Mouse (Mus musculus): ENCODE results near the gene Gm3532. TPM values are rescaled to one million over a fixed set of nuclear protein-coding genes. Genes with fewer than 3 reads are reported as not detected.

Gene Gm3532
- not detected in 2 replicates for polyA plus RNA-seq (2012; rRNA removed; ENCODE audit: low replicate concordance)

DNA sequence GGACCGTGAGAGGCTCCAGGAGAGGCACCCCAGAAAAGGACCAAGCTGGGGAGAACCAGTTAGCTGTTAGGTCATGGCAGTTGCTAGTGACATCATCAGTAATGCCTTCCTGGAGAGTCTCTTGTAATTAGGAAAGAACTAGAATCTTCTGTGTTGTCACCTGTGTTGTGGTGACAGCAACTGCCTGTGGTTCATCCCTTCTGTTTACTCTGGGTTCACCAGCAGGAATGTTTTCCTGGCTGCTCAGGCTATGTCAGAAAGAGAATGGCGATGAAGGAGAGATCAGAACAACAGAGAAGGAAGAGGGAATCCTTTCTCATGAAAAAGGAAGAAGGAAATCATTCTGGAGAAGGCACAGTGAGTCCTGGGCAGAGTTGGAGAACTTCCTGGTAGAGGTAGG, at the start of gene Gm3532:
TSS of gene Gm3532 (plus strand) at position 301 of the 400 bp plus-strand sequence.

DNA sequence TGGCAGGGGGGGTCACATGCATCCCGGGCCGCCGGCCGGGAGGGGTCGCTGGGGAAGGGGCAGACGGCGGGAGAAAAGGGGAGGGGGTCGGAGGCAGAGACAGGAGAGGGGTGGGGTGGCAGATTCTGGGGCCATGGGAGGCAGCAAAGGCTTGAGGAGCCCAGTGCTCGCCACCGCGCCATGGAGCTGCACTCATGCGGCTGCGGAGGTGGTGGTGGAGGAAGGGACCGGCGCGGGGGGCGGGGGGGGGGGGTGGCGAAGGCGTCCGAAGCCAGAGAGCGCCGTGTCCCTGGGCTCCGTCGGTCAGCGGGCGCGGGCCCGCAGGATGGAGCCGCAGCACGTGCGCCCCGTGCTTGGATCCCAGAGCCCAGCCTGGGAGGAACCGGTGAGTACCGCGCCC, 36.9 kb upstream of the Gm3532 start, which contains the start of gene Gm3488:
TSS of gene Gm3488 (plus strand) at position 301 of the 400 bp plus-strand sequence.

Other genes starting within 250 kb of the Gm3532 start
- not detected in 2 replicates for gene Gm3542, start 203.6 kb upstream of the Gm3532 start, polyA plus RNA-seq (2012; rRNA removed; ENCODE audit: low replicate concordance)
- not detected in 2 replicates for gene Gm3500, start 149.4 kb upstream of the Gm3532 start, polyA plus RNA-seq (2012; rRNA removed; ENCODE audit: low replicate concordance)
- gene Gm3194, start 83.0 kb upstream of the Gm3532 start, polyA plus RNA-seq (2012; rRNA removed; ENCODE audit: low replicate concordance) = not detected in 2 replicates
- not detected in 2 replicates for gene Gm8246, start 60.7 kb upstream of the Gm3532 start, polyA plus RNA-seq (2012; rRNA removed; ENCODE audit: low replicate concordance)
- not detected in 2 replicates for gene Gm3187, start 54.3 kb upstream of the Gm3532 start, polyA plus RNA-seq (2012; rRNA removed; ENCODE audit: low replicate concordance)
- not detected in 2 replicates for gene Gm3488, start 36.8 kb upstream of the Gm3532 start, polyA plus RNA-seq (2012; rRNA removed; ENCODE audit: low replicate concordance)
- not detected in 2 replicates for gene Gm8265, start 94.5 kb downstream of the Gm3532 start, polyA plus RNA-seq (2012; rRNA removed; ENCODE audit: low replicate concordance)
- gene Gm9603, start 149.0 kb downstream of the Gm3532 start, polyA plus RNA-seq (2012; rRNA removed; ENCODE audit: low replicate concordance) = not detected in 2 replicates
- not detected in 2 replicates for gene Gm3373, start 203.1 kb downstream of the Gm3532 start, polyA plus RNA-seq (2012; rRNA removed; ENCODE audit: low replicate concordance)

All from duodenum, adult 2 months (tissue).